Mouse (Mus musculus): ENCODE measurements at regions not wholly inside any gene's neighbourhood (a gene's known extent, or its start where the extent isn't known, plus 50 kb on each side); places are given as distances from the start of the nearest gene placed in this dataset.

- no peak for DNase-seq (ENCODE audit: low read depth)
Observed at GRCm38 (mm10) chr9:112014796-112015195, 220.9 kb downstream of the Arpp21 start.

GRCm38 (mm10) chr9:111994401-111994800 lies 241.3 kb downstream of the Arpp21 start:
- DNase-seq (ENCODE audit: low read depth): no peak

DNA sequence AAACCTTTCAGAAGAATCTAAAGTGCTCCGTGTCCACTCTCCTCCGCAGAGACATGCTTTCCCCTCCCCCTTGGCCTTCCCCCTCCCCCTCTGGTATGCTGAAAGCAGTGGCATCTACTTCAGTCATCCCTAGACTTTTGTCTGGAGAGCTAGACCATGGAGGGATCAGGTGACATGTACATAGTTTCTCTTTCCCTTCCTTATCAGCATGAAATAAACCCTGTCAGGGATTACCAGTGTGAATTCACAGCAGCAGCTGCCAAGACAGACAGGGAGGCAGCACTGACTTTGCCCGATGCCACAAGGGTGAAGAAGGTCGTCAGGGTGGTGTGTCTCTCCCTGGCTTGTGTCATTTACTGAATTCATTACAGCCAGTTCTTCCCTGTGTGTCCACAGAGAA lies 241.9 kb downstream of the Arpp21 start:
- no peak for DNase-seq (ENCODE audit: low read depth)

- DNase-seq (ENCODE audit: low read depth): no peak
Observed at GRCm38 (mm10) chr9:111990060-111990459, 245.7 kb downstream of the Arpp21 start.

DNA sequence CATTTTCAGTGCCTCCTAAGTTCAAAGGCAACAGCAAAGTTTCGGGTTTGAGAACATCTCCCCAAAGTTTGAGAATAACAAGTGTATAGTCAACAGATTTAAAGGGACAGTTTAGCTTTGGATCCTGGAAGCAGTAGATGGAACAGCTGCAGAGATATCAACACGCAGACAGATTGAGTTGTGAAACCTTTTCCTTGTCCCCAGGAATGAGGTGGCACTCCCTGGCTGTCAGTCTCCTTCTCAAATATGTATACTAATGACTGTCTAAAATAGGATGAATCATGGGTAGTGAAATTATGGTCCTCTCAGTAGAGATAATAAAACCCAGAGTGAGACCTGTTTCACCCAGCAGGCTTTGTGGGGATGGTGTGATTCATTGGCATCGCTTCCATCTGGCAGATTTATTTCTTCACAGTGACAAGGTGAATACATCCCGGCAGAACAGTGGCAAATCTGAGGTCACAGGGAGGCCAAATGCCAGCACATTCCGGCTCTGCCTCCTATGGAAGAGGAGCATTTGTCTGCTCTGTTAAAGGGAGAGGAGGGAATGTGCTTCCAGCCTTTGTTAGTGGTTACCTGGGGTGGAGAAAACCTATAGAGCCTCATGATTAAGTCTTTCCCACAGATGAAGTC lies 272.2 kb downstream of the Arpp21 start:
- DNase-seq (ENCODE audit: low read depth): no peak

DNA sequence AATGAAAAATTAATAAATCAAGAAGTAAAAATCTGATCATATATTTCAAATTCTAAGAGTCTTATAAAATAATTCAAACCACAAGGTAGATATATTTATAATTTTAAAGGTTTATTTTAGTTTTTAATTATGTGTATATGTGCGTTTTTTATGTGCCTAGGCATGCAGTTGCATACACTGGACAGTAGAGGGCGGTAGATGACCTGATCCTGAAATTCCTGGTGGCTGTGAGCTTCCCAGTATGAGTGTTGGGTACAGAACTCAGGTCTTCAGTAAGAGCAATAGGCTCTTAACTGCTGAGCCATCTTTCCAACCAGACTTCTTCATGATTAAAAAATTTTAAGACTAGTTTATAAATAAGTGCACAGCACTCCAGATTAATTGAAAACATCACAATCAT lies 267.7 kb upstream of the Stac start:
- DNase-seq (ENCODE audit: low read depth): no peak

GRCm38 (mm10) chr9:111939271-111940067 lies 249.3 kb upstream of the Stac start:
- DNase-seq (ENCODE audit: low read depth): no peak

DNA sequence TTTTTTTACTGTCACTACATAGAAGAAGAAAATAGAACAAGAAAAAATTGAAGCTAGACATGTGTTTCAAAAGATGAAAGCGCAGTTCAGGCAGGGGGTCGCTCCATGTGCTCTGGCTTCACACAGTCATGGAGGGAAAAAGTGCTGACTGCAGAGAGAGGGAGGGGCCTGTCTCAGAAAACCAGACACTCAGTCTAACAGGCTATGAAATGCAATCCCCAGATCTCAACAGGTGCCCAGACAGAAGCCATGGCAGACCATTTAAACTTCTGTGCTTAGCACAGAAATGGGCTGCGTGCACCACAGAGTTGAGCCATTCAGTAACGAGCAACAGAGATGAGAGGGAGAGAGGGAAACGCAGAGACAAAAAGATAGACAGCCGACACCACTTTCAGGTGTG lies 242.3 kb upstream of the Stac start:
- DNase-seq (ENCODE audit: low read depth): no peak

GRCm38 (mm10) chr9:111918275-111918940 lies 228.3 kb upstream of the Stac start:
- peak; percentile 24 for DNase-seq (ENCODE audit: low read depth)

DNA sequence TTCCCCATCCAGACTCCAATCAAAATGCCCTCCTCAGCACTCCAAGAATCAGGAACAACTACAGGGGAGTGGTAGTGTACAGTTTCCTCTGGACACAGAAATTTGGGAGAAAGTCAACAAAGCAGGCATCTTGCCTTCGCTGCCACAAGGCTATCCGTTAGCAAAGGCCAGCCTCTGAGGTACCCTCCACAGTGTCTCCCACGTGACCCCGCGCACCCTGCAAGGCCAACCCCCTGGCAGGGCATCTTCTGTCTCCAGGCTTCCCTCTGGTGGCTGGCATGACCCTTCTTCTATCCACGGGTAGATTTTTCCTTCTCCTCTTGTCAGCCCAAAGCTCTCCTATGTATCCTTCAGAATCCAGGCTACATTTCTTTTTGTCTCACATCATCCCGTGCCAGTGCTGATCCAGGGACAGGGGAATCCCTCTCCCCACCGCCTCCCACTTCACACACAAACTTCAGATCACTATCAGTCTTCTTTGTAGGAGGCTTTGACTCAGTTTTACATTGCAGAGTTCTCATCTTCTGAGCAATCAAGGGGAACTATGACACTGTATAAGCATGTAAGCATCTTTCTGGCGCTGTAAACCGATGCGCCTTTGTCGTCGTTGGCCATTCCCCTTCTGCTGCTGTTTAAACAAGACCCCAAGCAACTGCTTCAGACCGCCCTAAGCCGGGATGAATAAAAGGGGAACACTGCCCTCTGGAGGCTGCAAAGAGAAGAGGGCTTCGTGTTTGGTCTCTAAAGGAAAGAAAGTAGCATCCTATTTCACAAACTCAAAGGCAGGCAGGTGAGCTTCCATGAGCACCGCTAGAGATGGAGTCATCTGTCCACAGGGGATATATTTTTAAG lies 226.8 kb upstream of the Stac start:
- no peak for DNase-seq (ENCODE audit: low read depth)

DNA sequence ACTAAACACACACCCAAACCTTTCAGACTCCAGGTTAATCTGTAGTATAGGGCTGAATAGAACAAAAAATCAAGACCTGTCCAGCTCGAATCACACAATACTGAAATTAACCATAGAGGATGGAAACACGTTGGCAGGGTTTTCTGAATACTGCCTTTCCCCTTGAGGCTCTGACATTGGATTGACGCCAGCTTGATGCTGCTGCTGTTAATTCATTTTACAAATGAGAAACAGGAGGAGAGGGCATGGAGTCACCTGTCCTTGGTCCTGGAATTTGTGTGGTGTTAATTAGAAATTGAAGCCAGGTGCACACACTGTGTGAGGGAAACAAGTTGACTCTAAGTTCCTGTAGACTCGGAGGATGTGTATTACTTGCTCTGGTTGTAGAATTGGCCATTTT lies 218.7 kb upstream of the Stac start:
- DNase-seq (ENCODE audit: low read depth): no peak

DNA sequence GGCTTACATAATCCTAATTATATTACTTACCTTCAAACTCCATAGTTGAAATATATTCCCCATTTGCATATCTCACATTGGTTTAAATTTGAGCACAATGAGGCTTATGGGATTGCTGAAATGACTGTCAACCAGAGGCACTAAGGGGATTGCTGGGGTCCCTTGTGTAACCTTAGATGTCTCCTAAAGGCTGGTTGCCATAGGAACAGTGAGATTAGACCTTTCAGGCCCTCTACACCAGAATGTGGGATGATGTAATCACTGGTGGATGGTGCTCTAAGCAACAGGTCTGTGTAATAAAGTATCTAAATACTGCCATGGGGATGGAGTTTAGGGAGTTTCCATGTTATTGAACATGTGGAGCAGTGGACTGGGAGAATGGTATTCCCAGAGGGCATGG lies 210.0 kb upstream of the Stac start:
- DNase-seq (ENCODE audit: low read depth): no peak

DNA sequence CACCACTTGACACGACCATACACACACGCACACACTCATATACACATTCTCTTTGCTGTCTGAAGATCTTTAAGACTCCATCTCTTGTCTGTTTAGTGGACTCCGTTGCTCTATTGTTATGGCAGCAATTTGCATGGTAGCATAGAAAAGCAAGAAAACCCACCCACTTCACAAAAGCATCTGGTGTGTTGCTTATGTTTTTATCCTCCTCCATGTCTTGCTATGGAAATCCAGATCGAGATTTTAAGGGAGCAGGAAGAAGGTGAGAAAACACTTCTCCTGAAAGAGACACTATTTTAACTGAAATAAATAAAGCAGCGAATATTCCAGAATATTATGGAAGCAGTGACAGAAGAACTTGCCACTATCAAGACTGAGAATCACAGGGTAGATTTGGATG lies 207.5 kb upstream of the Stac start:
- DNase-seq (ENCODE audit: low read depth): no peak

GRCm38 (mm10) chr9:111879710-111880109 lies 189.6 kb upstream of the Stac start:
- DNase-seq (ENCODE audit: low read depth): no peak

DNA sequence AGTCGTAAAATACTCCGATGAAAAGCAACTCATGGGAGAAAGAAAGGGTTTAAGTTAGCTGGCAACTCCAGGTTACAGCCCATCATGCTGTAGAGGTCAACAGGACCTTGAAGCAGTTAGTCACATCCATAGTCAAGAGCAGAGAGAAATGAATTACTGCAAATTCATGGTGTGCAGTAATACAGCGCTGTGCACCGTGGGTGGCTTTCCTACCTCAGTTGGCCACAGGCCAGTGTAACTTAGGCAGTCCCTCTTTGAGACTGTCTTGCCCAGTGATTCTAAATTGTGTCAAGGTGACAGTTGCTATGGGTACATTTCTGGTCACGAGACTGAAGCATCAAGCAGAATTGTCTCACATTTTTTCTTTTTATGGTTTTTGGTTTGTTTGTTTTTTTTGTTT lies 186.7 kb upstream of the Stac start:
- DNase-seq (ENCODE audit: low read depth): no peak

- DNase-seq (ENCODE audit: low read depth): no peak
Observed at GRCm38 (mm10) chr9:111870466-111870865, 180.3 kb upstream of the Stac start.

- DNase-seq (ENCODE audit: low read depth): no peak
Observed at GRCm38 (mm10) chr9:111869801-111870382, 179.7 kb upstream of the Stac start.

- DNase-seq (ENCODE audit: low read depth): no peak
Observed at GRCm38 (mm10) chr9:111858051-111858450, 167.9 kb upstream of the Stac start.

DNA sequence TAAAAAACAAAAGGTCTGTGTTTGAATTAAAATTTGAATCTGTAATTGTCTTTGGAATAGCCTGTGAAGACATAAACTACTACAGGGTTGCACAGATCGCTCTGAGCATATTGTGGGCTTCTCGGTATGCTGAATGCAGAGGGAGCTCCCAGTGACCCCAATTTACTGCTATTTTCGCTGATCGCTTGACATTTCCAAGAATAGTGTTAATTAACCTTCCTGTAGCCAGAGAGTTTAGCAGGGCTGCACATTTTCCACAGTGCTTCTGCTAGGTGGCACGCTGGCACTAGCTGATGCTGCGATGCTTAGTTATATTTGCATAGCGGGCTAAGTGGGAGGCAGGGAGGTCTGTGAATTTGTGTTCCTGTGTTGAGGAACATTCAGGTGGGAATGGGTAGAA lies 164.8 kb upstream of the Stac start:
- no peak for DNase-seq (ENCODE audit: low read depth)

DNA sequence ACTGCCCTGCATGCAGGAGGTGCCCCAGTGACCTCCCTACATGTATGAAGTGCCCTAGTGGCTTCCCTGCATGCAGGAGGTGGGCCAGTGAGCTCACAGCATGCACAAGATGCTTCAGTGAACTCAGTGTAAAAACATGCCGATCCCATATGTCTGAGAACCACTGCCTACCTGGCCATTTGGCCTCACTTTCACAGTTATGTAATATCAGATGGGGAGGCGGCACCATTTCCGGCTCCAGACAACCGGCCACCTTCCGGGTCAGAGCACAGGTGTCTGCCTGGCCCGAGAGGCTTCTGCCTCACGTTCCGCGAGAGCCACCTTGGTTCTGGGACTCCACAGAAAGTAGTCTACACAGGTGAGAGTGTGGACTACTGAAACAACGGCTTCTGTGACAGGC lies 156.2 kb upstream of the Stac start:
- DNase-seq (ENCODE audit: low read depth): no peak

GRCm38 (mm10) chr9:111841151-111841550 lies 151.0 kb upstream of the Stac start:
- no peak for DNase-seq (ENCODE audit: low read depth)
